Mouse (Mus musculus) mesoderm, embryonic 11.5 days (tissue): ENCODE measurements around the gene Dync1h1.
"Not testable (repeated sequence)": the region's sequence is repeated elsewhere in the genome, so short reads cannot be mapped to it uniquely, and the experiment has no call there.

Source experiments
- DNase-seq: peaks from one replicate; pipeline ENCODE4 v3.0.0-alpha.2; 2012; ENCODE audit warnings: low read depth, low spot score

Gene Dync1h1

DNA sequence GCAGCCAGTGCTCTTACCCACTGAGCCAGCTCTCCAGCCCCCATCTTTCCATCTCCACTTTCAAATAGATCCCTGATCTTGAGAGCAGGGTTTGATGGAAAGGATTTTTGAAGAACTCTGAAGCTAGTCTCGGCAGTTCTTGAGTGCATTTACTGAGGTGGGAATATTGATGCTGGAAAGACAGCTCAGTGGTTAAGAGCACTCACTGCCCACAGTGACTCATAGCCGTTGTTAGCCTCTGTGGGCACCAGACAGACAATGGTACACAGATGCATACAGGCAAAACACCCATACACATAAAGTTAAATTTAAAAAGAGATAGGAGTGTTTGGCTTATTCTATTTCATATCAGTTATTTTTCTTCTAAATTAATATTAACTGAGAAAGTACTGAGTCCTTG is 5.4 kb downstream of the Dync1h1 start:
- DNase-seq, result no peak

DNA sequence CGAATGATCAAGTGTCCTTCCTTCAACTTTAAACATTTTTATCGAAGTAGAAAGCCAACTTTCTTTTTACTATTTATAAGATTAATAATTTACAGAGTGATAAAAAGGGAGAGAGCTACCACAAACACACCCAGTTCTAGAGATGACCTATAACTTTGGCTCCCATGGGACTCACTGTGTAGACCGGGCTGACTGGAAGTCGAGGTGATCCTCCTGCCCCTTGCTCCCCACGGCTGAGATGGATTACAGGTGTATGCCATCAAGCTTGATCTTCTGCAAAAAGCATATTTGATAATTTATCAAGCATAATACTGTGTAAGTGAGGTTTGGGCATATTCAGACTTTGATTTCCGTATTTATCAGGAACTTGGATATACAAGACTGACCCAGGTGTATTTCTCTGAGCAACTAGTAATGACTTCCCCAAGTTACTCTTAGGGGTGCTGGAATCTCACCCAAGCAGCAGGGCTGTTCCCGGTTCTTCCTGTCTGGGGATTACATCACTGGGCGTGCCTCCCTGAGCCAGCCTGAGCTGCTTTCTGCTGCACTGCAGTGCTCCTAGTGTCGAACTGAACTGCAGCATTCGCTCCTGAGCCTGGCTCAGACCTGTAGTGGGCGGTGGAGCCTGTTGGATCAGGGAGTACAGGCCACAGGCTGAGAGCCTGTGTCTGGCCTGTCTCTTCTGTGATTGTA is 7.4 kb downstream of the Dync1h1 start:
- peak; percentile 11 for DNase-seq

DNA sequence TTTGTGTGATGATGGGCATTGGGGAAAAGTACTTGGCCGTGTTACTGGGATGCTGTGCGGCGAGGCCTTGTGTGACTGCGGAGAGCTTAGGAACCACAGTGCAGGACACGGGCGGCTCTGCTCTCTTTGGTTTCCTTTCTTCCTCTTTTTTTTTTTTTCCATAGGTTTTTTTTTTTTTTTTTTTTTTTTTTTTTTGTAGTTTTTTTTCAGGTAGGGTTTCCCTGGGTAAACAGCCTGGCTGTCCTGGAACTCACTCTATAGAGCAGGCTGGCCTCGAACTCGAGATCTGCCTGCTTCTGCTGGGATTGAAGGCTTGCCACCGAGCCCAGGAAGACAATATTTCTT is 7.9 kb downstream of the Dync1h1 start:
- no peak for DNase-seq

DNA sequence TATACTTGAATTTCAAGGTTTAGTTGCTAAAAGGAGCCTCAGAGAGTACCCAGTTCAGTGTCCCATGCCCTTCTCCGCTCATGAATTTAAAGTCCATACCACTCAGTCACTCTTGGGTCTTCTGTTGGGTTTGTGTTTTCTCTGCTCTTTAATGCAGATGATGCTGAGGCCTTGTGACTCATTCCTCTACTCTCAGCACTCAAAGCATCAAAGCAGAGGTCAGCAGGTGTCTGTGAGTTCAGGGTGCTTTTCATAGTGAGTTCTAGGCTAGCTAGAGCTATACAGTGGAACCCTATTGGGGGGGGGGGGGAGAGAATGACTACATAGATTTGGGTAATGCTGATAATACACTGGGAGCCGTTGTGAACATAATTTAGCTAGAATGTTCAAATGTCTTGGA is 9.5 kb downstream of the Dync1h1 start:
- no peak for DNase-seq

DNA sequence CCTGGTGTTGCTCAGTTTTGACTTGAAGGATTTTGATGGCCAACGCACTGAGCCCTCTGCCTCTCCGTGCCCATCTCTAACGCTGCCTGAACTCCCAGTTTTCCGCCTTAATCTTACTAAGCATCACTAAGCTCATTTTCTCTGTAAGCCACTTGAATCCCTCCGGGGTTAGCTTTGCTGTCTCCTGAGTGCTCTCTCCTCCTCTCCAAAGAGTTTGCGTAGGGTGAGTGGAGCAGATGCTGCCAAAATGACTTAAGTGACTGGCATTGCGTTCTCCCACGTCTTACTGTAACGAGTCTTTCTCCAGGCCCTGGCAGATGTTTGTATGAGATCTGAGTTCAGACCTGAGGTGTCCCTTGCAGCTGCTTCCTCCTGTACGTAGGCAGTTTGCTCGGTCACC is 28.8 kb downstream of the Dync1h1 start:
- DNase-seq, result no peak

DNA sequence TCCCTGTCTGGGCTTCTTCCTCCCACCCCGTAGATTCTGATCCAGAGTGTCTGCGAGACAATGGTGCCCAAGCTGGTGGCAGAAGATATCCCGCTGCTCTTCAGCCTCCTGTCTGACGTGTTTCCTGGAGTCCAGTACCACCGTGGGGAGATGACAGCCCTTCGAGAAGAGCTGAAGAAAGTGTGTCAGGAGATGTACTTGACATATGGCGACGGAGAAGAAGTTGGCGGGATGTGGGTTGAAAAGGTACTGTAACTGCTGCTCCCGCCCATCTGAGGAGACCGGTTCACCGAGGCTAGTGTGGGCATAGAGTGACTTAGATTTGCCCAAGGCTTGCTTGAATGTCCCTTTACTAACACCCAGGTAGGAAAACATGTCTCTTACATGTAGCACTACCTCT is 35.0 kb downstream of the Dync1h1 start:
- no peak for DNase-seq

DNA sequence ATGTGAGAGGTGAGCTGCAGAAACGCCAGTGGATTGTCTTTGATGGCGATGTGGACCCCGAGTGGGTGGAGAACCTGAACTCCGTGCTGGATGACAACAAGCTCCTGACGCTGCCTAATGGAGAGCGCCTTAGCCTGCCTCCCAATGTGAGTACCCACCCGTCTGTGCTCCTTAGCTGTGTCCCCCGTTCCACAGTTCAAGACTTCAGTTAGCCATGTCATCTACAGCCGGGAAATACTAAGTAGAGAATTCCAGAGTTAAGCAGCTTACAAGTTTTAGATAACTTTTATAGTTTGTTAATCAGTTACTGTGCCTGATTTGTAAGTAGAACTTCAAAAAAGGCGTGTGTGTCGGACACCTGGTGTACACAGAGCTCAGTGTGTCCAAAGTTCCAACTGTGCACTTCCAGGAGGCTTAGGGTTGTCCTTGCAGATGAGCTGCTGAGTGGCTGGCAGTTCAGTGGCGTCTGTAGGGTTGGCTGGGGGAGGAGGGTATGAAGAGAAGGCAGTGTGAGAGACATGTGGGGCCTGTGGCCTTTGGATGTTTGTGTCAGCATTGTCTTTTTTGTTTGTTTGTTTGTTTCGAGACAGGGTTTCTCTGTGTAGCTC is 36.4 kb downstream of the Dync1h1 start:
- no peak for DNase-seq

DNA sequence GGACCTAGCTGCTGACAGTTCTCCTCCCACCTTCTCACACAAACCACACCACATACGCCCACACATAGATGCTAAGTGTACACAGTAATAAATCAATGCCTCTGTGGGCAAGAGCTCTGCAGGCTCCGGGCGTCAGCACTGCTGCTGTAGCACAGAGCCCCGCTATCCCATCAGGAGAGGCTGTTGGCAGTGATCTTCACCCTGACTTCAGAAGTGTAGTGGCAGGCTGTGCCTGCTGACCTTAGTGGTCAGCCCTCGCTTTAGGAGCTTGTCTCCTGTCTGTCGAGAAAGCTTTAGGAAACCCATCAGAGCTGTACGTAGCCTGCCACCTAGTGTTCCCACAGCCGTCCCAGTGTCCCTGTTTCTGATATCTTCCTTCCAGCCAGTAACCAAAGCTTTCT is 49.0 kb downstream of the Dync1h1 start:
- DNase-seq, result no peak

DNA sequence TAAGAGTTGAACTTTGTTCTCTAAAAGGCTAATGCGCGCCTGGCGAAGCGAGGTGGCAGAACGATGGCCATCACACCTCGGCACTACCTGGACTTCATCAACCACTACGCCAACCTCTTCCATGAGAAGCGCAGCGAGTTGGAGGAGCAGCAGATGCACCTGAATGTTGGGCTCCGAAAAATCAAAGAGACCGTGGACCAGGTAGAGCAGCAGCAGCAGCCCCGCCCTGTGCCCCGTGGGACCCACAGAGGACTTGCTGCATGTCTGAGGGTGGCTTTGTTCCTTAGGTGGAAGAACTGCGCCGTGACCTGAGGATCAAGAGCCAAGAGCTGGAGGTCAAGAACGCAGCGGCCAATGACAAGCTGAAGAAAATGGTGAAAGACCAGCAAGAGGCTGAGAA is 50.2 kb downstream of the Dync1h1 start:
- no peak for DNase-seq

DNA sequence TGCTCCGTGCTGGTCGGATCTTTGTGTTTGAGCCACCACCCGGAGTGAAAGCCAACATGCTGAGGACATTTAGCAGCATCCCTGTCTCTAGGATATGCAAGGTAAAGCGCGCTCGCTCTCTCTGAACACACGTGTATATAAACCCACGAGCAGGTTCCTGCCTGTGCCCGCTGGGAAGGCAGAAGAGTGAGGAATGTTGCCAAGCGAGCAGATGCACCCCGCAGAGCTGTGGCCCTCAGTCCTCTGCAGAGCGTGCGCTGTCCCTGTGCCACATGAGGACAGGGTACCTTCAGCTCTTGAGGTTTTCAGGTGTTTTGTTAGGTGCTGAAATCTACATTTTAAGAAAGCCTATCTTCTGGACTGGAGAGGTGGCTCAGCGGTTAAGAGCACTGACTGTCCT is 60.5 kb downstream of the Dync1h1 start:
- DNase-seq, result no peak

DNA sequence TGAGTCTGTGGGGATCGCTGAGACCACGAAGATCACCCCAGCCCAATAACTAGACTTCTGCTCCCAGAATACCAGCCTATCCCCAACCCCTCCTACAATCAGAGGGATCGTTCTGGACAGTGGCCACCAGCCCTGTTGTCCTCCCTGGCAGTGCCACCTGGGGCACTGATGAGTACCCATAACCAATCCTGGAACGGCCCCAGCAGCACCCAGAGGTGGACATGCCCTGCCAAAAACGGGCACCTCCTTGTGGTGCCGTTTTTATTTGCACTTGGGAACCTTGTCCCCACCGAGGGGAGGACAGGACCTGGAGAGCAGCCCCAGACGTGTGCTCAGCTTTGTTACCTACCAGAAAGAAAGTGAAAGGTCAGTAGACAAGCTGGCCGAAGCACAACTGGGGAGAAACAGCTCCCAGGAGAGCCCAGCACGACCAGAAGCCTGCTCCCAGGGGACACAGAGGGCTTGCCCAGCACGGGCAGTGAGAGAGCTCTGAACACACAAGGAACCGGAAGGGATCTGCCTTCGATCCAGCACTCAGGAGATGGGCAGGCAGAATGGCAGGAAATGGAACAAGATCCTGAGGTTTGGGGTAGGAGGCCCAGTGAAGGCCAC is 66.3 kb downstream of the Dync1h1 start:
- DNase-seq, result no peak

DNA sequence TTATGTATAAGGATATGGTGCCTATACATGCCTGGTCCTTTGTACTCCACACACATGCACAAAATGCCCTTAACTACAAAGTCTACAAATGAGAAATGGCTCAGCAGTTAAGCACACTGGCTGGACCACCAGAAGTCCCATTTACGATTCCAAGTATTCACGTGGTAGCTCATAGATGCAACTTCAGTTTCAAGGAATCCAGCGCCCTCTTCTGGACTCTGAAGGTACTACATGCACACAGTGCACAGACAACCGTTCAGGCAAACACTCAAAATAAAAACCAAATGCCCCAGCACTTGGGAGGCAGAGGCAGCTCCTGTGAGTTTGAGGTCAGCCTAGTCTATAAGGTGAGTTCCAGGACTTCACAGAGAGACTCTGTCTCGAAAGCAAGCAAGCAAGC is 73.0 kb downstream of the Dync1h1 start:
- DNase-seq, result peak; percentile 44

DNA sequence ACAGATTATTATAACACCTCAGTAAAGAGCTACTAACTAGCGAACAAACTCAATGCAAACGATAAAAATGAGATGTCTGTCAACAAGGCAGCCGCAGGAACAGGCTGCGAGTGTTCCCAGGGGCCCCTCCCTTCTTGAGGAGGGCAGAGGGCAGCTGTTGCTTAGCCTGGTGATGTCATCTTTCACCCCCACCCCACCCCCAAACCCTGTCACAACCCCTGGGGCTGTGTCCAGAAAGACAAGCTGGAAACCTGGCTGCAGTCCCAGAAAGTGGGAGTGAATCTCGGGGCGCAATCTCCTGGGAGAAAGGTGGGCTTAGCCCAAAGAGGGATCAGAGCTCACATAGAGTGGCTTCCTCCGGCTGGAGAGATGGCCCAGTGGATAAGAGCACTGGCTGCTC is 79.9 kb downstream of the Dync1h1 start:
- no peak for DNase-seq

DNA sequence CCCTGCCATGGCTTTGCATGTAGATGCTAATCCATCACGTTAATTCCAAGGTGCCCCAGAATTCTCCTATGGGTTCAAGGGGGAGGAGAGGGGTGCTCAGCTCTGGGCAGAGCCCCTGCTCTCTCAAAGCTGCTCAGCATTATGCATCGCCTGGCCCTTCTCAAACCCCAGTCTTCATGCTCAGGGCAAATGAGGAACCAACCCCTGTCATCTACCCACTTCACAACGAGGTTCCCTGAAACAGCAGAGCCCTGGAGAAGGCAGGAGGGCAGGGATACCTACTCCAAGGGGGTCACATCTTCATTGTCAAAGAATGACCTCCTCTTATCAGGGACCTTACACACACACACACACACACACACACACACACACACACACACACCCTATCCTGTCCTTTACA is 80.6 kb downstream of the Dync1h1 start:
- no peak for DNase-seq

DNA sequence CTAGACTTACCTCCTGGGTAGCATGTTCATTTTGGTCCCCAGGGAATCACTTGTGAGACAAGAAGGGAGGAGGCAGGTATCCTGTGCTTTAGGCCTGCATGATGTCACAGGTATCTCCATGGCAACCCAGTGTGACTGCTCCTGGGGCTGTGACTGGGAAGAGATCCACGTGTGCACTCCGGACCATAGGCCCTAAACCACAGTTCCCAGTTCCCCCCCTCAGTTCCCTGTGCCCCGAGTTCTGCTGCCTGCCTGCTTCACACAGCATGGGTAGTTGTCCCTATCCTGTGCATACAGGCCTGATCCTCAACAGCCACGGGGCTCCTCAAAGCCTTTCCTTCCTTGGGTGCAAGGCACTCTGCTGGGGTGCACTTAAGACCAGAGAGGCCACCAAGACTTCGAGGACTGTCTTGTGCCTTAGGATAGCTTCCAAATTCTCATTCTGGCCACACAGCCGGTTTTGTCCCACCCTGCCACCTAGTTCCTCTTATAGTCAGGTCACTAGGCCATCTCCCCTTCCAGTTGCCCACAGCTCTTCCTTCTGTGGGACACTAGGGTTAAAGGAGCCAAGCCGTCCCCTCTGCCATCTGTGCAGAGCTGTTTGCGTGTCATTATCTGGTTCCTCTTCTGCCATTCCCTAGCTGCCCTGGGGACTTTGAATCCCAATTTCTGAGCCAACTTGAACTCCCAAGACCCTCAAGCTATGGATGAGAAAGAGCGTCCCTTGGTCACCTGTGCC is 81.5 kb downstream of the Dync1h1 start, which contains the start of gene 1700001K19Rik:
Gene 1700001K19Rik (minus strand): TSS at position 59 of the 739 bp plus-strand sequence.
- no peak for DNase-seq

DNA sequence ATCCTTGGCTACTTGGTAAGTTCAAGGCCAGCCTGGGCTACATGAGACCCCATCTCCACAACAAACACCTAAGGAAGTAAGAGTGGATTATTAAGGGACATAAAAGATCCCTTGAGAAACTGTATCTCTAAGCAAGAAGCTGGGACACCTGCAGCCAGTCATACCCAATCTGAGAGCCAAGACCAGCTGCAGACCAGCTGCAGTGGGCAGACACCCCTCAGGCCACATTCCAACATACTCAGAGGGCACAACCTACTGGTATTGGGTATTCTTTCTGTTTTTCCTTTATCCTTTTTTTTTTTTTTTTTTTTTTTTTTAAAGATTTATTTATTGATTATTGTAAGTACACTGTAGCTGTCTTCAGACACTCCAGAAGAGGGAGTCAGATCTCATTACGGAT is 82.3 kb downstream of the Dync1h1 start:
- DNase-seq, result no peak

DNA sequence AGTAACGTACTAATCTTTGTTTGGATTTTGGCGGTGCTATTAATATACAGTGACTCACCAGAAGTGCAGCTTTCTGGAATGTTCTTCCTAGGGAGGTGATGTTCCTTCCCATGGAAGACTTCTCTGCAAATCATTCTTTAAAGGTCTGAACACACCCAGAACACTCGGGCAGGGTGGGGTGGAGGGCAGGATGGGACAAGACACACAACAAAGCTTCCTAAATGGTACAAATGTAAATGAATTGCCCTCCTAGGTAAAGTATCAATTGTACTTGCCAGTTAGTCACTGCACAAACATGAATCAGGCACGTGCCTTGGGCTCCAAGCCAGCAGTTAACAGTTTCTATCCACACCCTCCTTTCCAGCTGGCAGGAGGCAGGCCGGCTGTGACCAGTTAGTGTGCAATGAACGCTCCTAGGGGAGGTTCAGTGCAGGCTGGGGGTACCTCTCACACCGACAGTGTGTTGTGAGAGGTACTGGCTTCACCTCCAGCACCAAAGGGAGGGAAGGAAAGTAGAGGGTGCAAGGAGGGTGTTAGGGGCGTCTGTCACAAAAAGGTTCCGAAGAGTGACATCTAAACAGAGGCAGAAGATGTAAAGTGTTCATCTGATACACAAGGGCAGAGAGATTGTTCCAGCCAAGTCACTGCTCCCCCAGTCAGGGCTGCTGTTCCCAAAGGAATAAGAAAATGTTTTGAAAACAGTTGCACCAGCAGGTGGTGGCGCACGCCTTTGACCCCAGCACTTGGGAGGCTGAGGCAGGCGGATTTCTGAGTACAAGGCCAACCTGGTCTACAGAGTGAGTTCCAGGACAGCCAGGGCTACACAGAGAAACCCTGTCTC is 86.9 kb downstream of the Dync1h1 start:
- DNase-seq, result no peak

DNA sequence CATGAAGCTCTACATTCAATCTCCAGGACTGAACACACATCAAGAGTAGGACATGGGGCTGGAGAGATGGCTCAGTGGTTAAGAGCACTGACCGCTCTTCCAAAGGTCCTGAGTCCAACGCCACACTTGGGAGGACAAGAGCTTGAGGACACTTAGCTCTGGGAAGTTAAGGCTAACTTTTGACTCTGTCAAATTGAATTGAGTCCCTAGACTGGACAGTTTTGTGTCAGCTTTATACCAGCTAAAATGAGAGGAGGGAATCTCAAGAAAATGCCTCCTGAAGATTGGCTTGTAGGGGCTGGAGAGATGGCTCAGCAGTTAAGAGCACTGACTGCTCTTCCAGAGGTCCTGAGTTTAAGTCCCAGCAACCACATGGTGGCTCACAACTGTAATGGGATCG is 87.7 kb downstream of the Dync1h1 start:
- DNase-seq, result not testable (repeated sequence)

DNA sequence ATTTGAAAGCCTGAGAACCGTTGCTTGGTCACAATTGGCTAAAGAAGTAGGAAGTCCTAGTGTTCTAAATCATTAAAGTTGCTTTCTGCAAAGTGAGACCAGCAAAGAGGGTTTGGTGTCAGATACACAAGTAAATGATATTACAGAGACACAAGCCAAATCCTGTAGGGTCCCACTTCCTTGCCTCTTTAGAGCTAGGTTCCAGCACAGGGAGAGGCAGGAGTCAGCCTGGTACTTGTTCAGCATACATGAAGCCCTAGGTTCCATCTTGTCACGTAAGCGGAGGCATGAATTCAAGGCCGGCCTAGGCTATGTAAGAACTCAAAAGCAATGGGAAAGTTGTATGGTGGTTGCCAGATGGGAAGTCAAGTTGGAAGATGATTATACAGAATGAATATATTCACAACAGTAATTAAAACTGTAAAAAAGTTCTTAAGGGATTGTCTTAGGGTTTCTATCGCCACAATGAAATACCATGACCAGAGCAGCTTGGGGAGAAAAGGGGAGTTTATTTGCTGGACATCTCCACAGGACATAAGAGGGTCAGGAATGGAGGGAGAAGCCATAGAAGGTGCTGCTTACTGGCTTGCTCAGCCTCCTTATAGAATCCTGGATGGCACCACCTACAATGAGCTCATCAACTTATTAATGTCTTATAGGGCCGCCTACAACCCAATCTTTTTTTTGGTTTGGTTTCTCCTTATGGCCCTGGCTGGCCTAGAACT is 88.8 kb downstream of the Dync1h1 start:
- DNase-seq, result no peak

DNA sequence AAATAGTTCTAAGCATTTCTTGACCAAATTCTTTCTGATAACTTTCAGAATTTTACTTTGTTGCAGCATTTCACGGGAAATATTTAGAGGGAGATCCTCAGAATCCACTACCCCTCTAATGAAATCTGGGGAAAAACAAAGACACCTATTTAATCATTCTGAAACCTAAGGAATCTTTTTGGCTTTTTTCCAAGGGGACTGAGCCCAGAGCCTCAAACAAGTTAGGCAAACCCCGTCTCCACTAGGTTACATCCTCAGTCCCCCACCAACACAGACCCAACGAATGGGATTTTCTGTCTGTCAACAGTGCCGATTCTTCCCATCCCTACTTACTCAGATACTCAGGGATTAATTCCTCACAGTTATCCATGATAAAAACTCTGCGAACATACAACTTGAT is 92.1 kb downstream of the Dync1h1 start:
- not testable (repeated sequence) for DNase-seq

DNA sequence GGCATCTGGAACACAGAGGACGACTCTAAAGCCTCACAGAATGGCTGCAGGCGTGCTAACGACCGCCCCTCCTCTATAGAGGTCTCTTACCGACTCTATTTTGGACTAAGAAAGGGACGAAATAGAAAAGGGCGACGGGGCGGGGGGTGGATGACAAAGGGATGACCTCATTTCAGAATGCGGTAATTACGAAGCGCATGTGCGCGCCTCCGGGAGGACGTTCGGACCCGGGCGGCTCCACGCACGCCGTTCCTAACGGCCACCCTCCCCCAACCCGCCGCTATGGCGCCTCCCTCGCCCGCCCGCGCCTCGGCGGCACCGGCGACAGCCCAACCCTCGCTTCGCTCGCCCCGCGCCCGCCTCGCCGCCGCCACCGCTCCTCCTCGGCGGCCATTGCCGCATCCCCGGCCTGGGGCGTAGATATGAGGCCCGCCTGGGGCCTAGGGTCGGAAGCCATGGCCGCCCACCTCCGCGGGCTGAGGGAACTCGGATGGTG is 94.5 kb downstream of the Dync1h1 start:
- peak; percentile 76 for DNase-seq
